Mouse (Mus musculus) erythroblast, embryonic 14.5 days (primary cell): ENCODE data around the gene Gm21883. TPM values are rescaled to one million over a fixed set of nuclear protein-coding genes. Genes with fewer than 3 reads are reported as not detected.
"Not testable (repeated sequence)": the region's sequence is repeated elsewhere in the genome, so short reads cannot be mapped to it uniquely, and the experiment has no call there.

ENCODE experiments used
- H3K27me3 ChIP-seq: 2 replicates; pipeline ENCODE4 v1.6.1; 2012; ENCODE audit warnings: inconsistent platforms; ENCODE audit not compliant: control insufficient read depth
- H3K36me3 ChIP-seq: 2 replicates; pipeline ENCODE4 v1.6.1; 2012; ENCODE audit warnings: mild to moderate bottlenecking, inconsistent platforms; ENCODE audit not compliant: control insufficient read depth
- H3K4me1 ChIP-seq: 2 replicates; pipeline ENCODE4 v1.6.1; 2012; ENCODE audit warnings: inconsistent platforms; ENCODE audit not compliant: control insufficient read depth
- H3K4me3 ChIP-seq: replicated peaks from 2 replicates; pipeline ENCODE3; 2012; ENCODE audit warnings: moderate library complexity, mild to moderate bottlenecking, inconsistent platforms
- H3K9me3 ChIP-seq: 2 replicates; pipeline ENCODE4 v1.6.1; 2012; ENCODE audit warnings: low read length, inconsistent platforms, mixed read lengths; ENCODE audit not compliant: control insufficient read depth
- polyA plus RNA-seq: library from polyadenylated mRNA; stranded (reverse); fragments of >175 nt; gene quantifications from 2 replicates; pipeline ENCODE4 v1.2.3, GENCODE M21; 2012

Gene Gm21883
- polyA plus RNA-seq = not detected in 2 replicates

- H3K4me1 ChIP-seq, H3K9me3 ChIP-seq, H3K36me3 ChIP-seq, H3K4me3 ChIP-seq, H3K27me3 ChIP-seq: not testable (repeated sequence)
Measured at GRCm38 (mm10) chrX:31574183-31574582, at the start of gene Gm21883. TSS of gene Gm21883 (minus strand) at chrX:31574283.

GRCm38 (mm10) chrX:31618820-31619219 is 44.7 kb upstream of the Gm21883 start, which contains the start of gene Spin2e:
TSS of gene Spin2e (minus strand) at chrX:31618920.
- H3K27me3 ChIP-seq, H3K36me3 ChIP-seq, H3K9me3 ChIP-seq, H3K4me3 ChIP-seq, H3K4me1 ChIP-seq: not testable (repeated sequence)

Other genes starting within 250 kb of the Gm21883 start
- not detected in 2 replicates for gene Btbd35f26, start 237.8 kb downstream of the Gm21883 start, polyA plus RNA-seq
- not detected in 2 replicates for gene Btbd35f19, start 190.4 kb downstream of the Gm21883 start, polyA plus RNA-seq
- gene Spin2e, start 44.6 kb upstream of the Gm21883 start, polyA plus RNA-seq = not detected in 2 replicates
- gene Btbd35f25, start 142.9 kb upstream of the Gm21883 start, polyA plus RNA-seq = not detected in 2 replicates